Mouse (Mus musculus) stomach, embryonic 14.5 days (tissue): ENCODE data around the gene Runx2. TPM values are rescaled to one million over a fixed set of nuclear protein-coding genes. Genes with fewer than 3 reads are reported as not detected.
A peak's percentile ranks its signal among the peaks of the same experiment; 100 is the strongest.

Experiments
- ATAC-seq: fragments of 200-750 bp; cut with Nextera tagmentation; 2 replicates; pipeline ENCODE4 v1.8.0; 2017; ENCODE audit warnings: low read depth, moderate TSS enrichment; ENCODE audit not compliant: insufficient number of reproducible peaks, insufficient read depth, low FRiP score
- H3K27ac ChIP-seq: fragments of 300-500 bp; sonication (generic); 2 replicates; pipeline ENCODE4 v1.5.1; 2014; ENCODE audit warnings: mild to moderate bottlenecking, low read length, moderate library complexity, mixed read lengths
- H3K27me3 ChIP-seq: fragments of 300-500 bp; sonication (generic); 2 replicates; pipeline ENCODE4 v1.6.1; 2014; ENCODE audit warnings: low read length, control low read depth, mixed read lengths; ENCODE audit not compliant: control insufficient read depth, insufficient read depth
- H3K36me3 ChIP-seq: fragments of 300-500 bp; sonication (generic); 2 replicates; pipeline ENCODE4 v1.6.1; 2014; ENCODE audit warnings: mild to moderate bottlenecking, control low read depth, low read length, moderate library complexity, mixed read lengths; ENCODE audit not compliant: control insufficient read depth, insufficient read depth
- H3K4me1 ChIP-seq: fragments of 300-500 bp; sonication (generic); 2 replicates; pipeline ENCODE4 v1.6.1; 2014; ENCODE audit warnings: low read length, control low read depth, mixed read lengths; ENCODE audit not compliant: control insufficient read depth, insufficient read depth
- H3K4me2 ChIP-seq: fragments of 300-500 bp; sonication (generic); replicated peaks from 2 replicates; pipeline ENCODE4 v1.6.1; 2014; ENCODE audit warnings: low read depth, low read length, control low read depth
- H3K4me3 ChIP-seq: fragments of 300-500 bp; sonication (generic); 2 replicates; pipeline ENCODE4 v1.5.1; 2014; ENCODE audit warnings: low read depth, low read length, control low read depth
- H3K9ac ChIP-seq: fragments of 300-500 bp; sonication (generic); replicated peaks from 2 replicates; pipeline ENCODE4 v1.6.1; 2014; ENCODE audit warnings: low read depth, mild to moderate bottlenecking, control low read depth, low read length, moderate library complexity, mixed read lengths
- H3K9me3 ChIP-seq: fragments of 300-500 bp; sonication (generic); 2 replicates; pipeline ENCODE4 v1.6.1; 2016; ENCODE audit warnings: low read depth, low read length, control low read depth; ENCODE audit not compliant: control insufficient read depth
- WGBS: fragments of 180-500 bp; shearing (Covaris S2); extraction: QIAGEN DNeasy Blood & Tissue Kit; methylation state at CpG from one replicate; pipeline ENCODE4 v1.1.7; 2014; 5-methylcytosine and 5-hydroxymethylcytosine counted together
- polyA plus RNA-seq: library from polyadenylated mRNA; unstranded; fragments of >200 nt; fragmentation: Nextera tagmentation; extraction: Ambion mirVana; gene quantifications from 2 replicates; pipeline ENCODE4 v1.2.1, GENCODE M21; 2014

Gene Runx2
- polyA plus RNA-seq, 1 experiment from 2014 or later, result 1.00 TPM

DNA sequence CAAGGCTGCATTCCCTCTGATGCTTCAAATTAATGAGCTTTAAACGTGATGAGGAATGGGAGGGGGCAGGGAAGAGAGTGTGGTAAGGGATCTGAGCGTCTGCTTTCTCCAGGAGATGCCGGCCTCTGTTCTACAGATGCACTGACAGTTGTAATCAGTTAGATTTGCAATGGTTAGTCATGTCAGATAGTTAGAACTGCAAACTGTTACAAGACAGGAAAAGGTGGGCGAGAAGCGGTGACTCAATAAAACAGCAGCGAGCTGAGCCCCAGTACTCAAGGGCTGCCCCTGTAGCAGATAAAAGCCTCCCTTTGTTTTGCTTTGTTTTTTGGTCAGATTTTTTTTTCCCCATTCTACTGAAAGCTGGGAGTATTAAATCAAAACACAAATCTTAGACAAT lies 96.6 kb downstream of the Runx2 start:
- no peak overlapping the region for H3K4me2 ChIP-seq
- no peak for ATAC-seq
- H3K9me3 ChIP-seq, result no peaks in the 10 kb centered on the region
- 0 out of 2 replicates have a peak, but pooled peaks cover 4% of the 10 kb centered on the region for H3K4me1 ChIP-seq
- no peaks in the 10 kb centered on the region for H3K36me3 ChIP-seq
- no peak overlapping the region for H3K27ac ChIP-seq
- no peak overlapping the region for H3K9ac ChIP-seq
- no peak overlapping the region for H3K4me3 ChIP-seq
- no peaks in the 10 kb centered on the region for H3K27me3 ChIP-seq
- WGBS, result 34% methylated on average over 6 of the region's 6 CpGs

- H3K27ac ChIP-seq, result no peak overlapping the region
- ATAC-seq, result no peak
- H3K36me3 ChIP-seq, result no peaks in the 10 kb centered on the region
- no peaks in the 10 kb centered on the region for H3K27me3 ChIP-seq
- H3K4me2 ChIP-seq, result no peak overlapping the region
- 84% methylated on average over 4 of the region's 4 CpGs for WGBS
- H3K4me1 ChIP-seq, result peaks cover 14% of the 10 kb centered on the region
- H3K9me3 ChIP-seq, result no peaks in the 10 kb centered on the region
- H3K9ac ChIP-seq, result no peak overlapping the region
- no peak overlapping the region for H3K4me3 ChIP-seq
These were observed 100.5 kb downstream of the Runx2 start for GRCm38 (mm10) chr17:44714116-44714515.

- 68% methylated on average over 8 of the region's 8 CpGs for WGBS
These were observed 101.2 kb downstream of the Runx2 start for GRCm38 (mm10) chr17:44713404-44713803.

GRCm38 (mm10) chr17:44709516-44710252 lies 104.9 kb downstream of the Runx2 start:
- peak; percentile 85; the same call in 1 of the 2 replicates for ATAC-seq
- WGBS, result 18% methylated on average over 11 of the region's 11 CpGs

More at GRCm38 (mm10) chr17:44713404-44713803, 101.2 kb downstream of the Runx2 start:
- ATAC-seq, result no peak
- Histone ChIP-seq H3K36me3 (no peaks in the 10 kb centered on the region), H3K27ac (no peak overlapping the region), H3K4me3 (no peak overlapping the region), H3K4me1 (peaks cover 14% of the 10 kb centered on the region), H3K27me3 (no peaks in the 10 kb centered on the region), H3K9me3 (no peaks in the 10 kb centered on the region), H3K9ac (no peak overlapping the region), H3K4me2 (no peak overlapping the region)

DNA sequence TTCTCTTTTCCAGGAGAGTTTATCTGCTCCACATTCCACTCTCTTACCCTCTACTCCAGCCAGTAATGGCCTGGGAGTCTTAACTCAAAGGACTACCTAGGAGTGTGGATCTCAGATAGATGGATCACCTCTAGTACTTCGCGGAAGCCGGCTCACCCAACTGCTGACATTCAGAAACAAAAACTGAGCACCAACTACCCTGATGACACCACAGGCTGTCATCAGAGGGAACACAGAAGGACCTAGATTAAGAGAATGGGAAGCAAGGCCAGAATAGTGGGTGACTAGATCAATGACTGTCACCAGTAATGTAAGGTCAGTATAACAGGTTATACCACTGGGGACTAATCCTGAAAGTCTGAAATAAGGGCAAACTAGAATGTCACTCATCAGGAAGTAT lies 106.6 kb downstream of the Runx2 start:
- Histone ChIP-seq H3K27ac (no peak overlapping the region), H3K9ac (no peak overlapping the region), H3K36me3 (no peaks in the 10 kb centered on the region), H3K4me3 (no peak overlapping the region), H3K4me1 (peaks cover 11% of the 10 kb centered on the region), H3K4me2 (no peak overlapping the region), H3K9me3 (no peaks in the 10 kb centered on the region), H3K27me3 (no peaks in the 10 kb centered on the region)
- 91% methylated on average over 3 of the region's 3 CpGs for WGBS
- no peak for ATAC-seq

More at GRCm38 (mm10) chr17:44709516-44710252, 104.9 kb downstream of the Runx2 start:
- no peak overlapping the region for H3K4me3 ChIP-seq
- H3K9ac ChIP-seq, result no peak overlapping the region
- peaks cover 11% of the 10 kb centered on the region for H3K4me1 ChIP-seq
- no peaks in the 10 kb centered on the region for H3K27me3 ChIP-seq
- no peak overlapping the region for H3K4me2 ChIP-seq
- no peaks in the 10 kb centered on the region for H3K9me3 ChIP-seq
- peak overlapping the region; percentile 62; the same call in 1 of the 2 replicates for H3K27ac ChIP-seq
- H3K36me3 ChIP-seq, result no peaks in the 10 kb centered on the region

- Histone ChIP-seq H3K27me3 (no peaks in the 10 kb centered on the region), H3K9ac (no peak overlapping the region), H3K36me3 (no peaks in the 10 kb centered on the region), H3K27ac (no peak overlapping the region), H3K4me1 (peaks cover 11% of the 10 kb centered on the region), H3K4me2 (no peak overlapping the region), H3K4me3 (no peak overlapping the region), H3K9me3 (no peaks in the 10 kb centered on the region)
- 81% methylated on average over 10 of the region's 10 CpGs for WGBS
- no peak for ATAC-seq
These were observed 108.1 kb downstream of the Runx2 start for GRCm38 (mm10) chr17:44706531-44706930.

DNA sequence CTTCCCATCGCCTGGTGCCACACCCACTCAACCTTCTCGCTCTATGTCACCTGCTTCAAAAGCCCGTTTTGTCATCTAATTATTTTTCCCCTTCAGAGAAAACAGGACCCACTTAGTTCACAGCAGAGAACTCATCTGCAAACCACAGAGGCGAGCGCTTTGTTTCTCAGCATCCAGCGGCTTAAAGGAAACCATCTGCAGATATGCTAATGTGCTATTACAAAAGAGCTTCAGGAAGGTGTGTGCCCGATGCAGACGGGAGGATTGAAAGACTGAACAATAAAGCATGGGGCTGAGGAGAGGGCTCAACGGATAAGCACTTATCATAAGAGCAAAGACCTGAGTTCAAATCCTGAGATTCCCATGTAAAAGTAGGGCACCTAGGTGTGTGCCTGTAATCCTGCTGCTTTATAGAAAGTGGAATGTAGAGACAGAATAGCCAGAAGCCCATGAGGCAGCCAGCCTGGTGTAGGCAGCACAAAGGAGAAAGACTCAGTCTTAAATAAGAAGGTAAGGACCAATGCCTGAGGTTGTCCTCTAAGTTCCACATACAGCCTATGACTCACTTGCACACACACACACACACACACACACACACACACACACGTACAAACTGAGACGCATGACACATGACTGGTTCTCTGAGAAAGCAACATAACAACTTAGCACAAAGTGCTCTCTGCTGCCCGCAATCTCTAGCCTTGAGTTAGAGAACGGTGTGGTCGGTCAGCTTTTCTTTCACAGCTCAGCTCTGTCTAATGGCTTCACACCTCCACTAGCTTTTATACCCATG lies 111.9 kb downstream of the Runx2 start:
- no peaks in the 10 kb centered on the region for H3K36me3 ChIP-seq
- H3K4me2 ChIP-seq, result no peak overlapping the region
- H3K9ac ChIP-seq, result no peak overlapping the region
- H3K27ac ChIP-seq, result no peak overlapping the region
- no peak for ATAC-seq
- WGBS, result 72% methylated on average over 14 of the region's 14 CpGs
- H3K4me3 ChIP-seq, result no peak overlapping the region
- H3K27me3 ChIP-seq, result no peaks in the 10 kb centered on the region
- no peaks in the 10 kb centered on the region for H3K4me1 ChIP-seq
- no peaks in the 10 kb centered on the region for H3K9me3 ChIP-seq

DNA sequence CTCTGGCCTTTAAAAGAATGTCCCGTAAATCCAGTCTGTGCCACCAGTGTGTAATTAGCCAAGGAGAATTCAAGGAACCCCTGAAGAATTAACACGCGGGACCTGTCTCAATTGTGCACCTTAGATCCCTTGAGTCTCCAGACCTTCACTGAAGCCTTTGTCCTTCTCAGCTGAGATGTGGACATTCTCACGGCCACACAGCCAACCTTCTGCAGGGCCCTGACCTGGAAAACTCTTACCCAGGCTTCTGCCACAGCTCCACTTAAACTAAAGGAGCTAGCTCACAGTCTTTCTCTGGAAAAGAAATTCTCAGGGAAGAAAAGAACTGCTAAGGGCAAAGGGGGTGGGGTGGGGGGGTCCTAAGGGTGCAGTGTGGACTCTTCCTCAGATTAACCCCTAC lies 113.1 kb downstream of the Runx2 start:
- 90% methylated on average over 4 of the region's 4 CpGs for WGBS
- ATAC-seq, result no peak

More for the DNA sequence above, 113.1 kb downstream of the Runx2 start:
- no peaks in the 10 kb centered on the region for H3K36me3 ChIP-seq
- H3K9me3 ChIP-seq, result no peaks in the 10 kb centered on the region
- no peak overlapping the region for H3K4me2 ChIP-seq
- H3K9ac ChIP-seq, result no peak overlapping the region
- H3K27me3 ChIP-seq, result no peaks in the 10 kb centered on the region
- H3K27ac ChIP-seq, result no peak overlapping the region
- H3K4me3 ChIP-seq, result no peak overlapping the region
- no peaks in the 10 kb centered on the region for H3K4me1 ChIP-seq
